8 mouse cellular contexts compared by ENCODE assay signal in the genomic region with DNA sequence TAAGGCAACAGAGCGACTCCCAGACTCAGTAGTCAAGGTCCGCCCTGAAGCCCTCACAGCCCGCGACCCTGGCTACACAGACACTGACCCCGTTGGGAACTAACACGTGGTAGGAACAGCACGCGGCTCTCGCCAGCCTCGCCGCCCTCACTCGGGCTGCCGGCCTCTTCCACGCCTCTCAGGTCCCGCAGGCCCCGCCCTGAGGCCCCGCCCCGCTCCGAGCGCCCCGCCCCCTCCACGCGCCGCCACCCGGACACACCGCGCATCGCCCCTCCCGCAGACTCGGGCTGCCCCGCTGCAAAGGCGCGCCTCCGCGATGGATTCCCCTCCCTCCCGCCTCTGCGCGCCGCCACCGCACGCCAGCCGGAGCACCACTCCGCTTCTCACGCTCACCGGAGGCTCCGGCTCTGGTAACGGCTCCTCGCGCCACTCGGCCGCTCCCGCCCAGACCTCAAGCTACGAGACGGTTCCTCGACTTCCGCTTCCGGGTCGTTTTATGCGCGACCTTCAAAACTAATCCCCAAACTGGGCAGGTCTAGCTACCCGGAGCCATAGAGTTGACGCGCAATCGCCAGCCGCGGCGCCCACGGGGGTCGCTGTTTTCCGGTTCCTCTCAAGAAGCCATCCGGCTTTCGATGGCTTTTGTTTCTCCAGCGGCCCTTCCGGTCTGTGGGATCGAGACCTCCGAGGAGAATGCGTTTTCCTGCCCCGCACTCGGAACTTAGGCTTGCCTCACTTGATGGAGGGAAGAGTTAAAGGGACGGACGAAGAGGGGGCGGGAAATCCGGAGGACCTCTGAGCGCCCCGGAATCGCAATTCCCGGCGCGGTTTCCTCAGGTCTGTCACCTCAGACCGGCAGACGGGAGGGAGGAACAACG. TPM values are rescaled to one million over a fixed set of nuclear protein-coding genes. Genes with fewer than 3 reads are reported as not detected.
DNase-seq lines count a peak whose midpoint lies in the region; ATAC-seq and TF ChIP-seq lines count a peak whose summit lies in the region.

TSS of gene Eif1ad (plus strand) at position 567 of the 878 bp plus-strand sequence.

- peak within 1 kb of the TSS; percentile 96 for H3K27ac ChIP-seq in forebrain, embryonic 16.5 days (ENCODE audit: low read length)
- peak within 1 kb of the TSS; percentile 98 for H3K27ac ChIP-seq in layer of hippocampus, adult 2 months
- H3K27ac ChIP-seq in lung, embryonic 14.5 days (ENCODE audit: low read depth) = peak within 1 kb of the TSS; percentile 93
- peak within 1 kb of the TSS; percentile 89 for H3K27ac ChIP-seq in olfactory bulb, adult 2 months (ENCODE audit: insufficient read depth, low read depth, low read length)
- H3K27ac ChIP-seq in thymus, adult 2 months (ENCODE audit: control insufficient read depth, insufficient read depth, low read length) = peak within 1 kb of the TSS; percentile 60; the same call in 1 of the 2 replicates

- peak within 1 kb of the TSS; percentile 96 for H3K4me2 ChIP-seq in forebrain, embryonic 16.5 days (ENCODE audit: low read length)
- peak within 1 kb of the TSS; percentile 96 for H3K4me2 ChIP-seq in lung, embryonic 14.5 days

- peaks cover 40% of the 10 kb centered on the region for H3K4me1 ChIP-seq in G1E (ENCODE audit: insufficient read depth, low read depth, low read length)
- H3K4me1 ChIP-seq in forebrain, embryonic 16.5 days (replicated peaks; ENCODE audit: control insufficient read depth, insufficient read depth, low read length) = peaks cover 22% of the 10 kb centered on the region
- H3K4me1 ChIP-seq in lung, embryonic 14.5 days (ENCODE audit: insufficient read depth) = peaks cover 11% of the 10 kb centered on the region
- peaks cover 15% of the 10 kb centered on the region for H3K4me1 ChIP-seq in olfactory bulb, adult 2 months (ENCODE audit: control insufficient read depth, insufficient read depth, low read length)
- H3K4me1 ChIP-seq in thymus, adult 2 months (replicated peaks; ENCODE audit: control insufficient read depth, insufficient read depth, low read length) = peaks cover 26% of the 10 kb centered on the region

- H3K9ac ChIP-seq in forebrain, embryonic 16.5 days (replicated peaks; ENCODE audit: low read depth, low read length) = peak within 1 kb of the TSS; percentile 76
- peak within 1 kb of the TSS; percentile 83 for H3K9ac ChIP-seq in lung, embryonic 14.5 days

- H3K36me3 ChIP-seq in G1E (replicated peaks) = peaks cover 71% of the 10 kb centered on the region
- H3K36me3 ChIP-seq in forebrain, embryonic 16.5 days (ENCODE audit: control insufficient read depth, insufficient read depth) = peaks cover 22% of the 10 kb centered on the region
- H3K36me3 ChIP-seq in lung, embryonic 14.5 days (ENCODE audit: insufficient read depth) = peaks cover 52% of the 10 kb centered on the region
- H3K36me3 ChIP-seq in thymus, adult 2 months (ENCODE audit: control insufficient read depth, insufficient read depth, low read length) = peaks cover 24% of the 10 kb centered on the region

- no peaks in the 10 kb centered on the region for H3K9me3 ChIP-seq in G1E (replicated peaks)
- H3K9me3 ChIP-seq in forebrain, embryonic 16.5 days (ENCODE audit: control insufficient read depth, low read length) = no peaks in the 10 kb centered on the region
- no peaks in the 10 kb centered on the region for H3K9me3 ChIP-seq in lung, embryonic 14.5 days (ENCODE audit: low read depth, low read length)

- peak; percentile 88 for DNase-seq in G1E (ENCODE audit: low spot score)
- peak; percentile 91 to 93 for DNase-seq in cerebellum, adult 18-20 months
- DNase-seq in heart, postnatal 36 days = peak; percentile 95 to 99
- peak; percentile 90 to 91 for DNase-seq in layer of hippocampus, adult 2 months (ENCODE audit: low spot score in 2 of 2)
- DNase-seq in lung, embryonic 14.5 days = peak; percentile 99
- DNase-seq in thymus, adult 2 months = peak; percentile 89

- under 1% methylated on average over 86 of the region's 92 CpGs for WGBS in forebrain, embryonic 16.5 days
- WGBS in lung, embryonic 14.5 days = under 1% methylated on average over 82 of the region's 92 CpGs
- under 1% methylated on average over 88 of the region's 92 CpGs for WGBS in olfactory bulb, adult 2 months
- WGBS in thymus, adult 2 months = under 1% methylated on average over 88 of the region's 92 CpGs

- H3K27me3 ChIP-seq in G1E (ENCODE audit: insufficient read depth, low read length) = no peaks in the 10 kb centered on the region
- no peaks in the 10 kb centered on the region for H3K27me3 ChIP-seq in forebrain, embryonic 16.5 days (replicated peaks; ENCODE audit: control insufficient read depth, insufficient read depth, low read length)
- H3K27me3 ChIP-seq in lung, embryonic 14.5 days (ENCODE audit: insufficient read depth, low read length) = no peaks in the 10 kb centered on the region
- no peaks in the 10 kb centered on the region for H3K27me3 ChIP-seq in thymus, adult 2 months (ENCODE audit: control insufficient read depth, insufficient read depth, low read length)

- TF ChIP-seq CTCF in G1E (IDR thresholded peaks at IDR 0.05; ENCODE audit: low read depth, low read length) = no peak
- TF ChIP-seq CTCF in layer of hippocampus, adult 2 months (conservative IDR thresholded peaks at IDR 0.05) = peak; percentile 59
- TF ChIP-seq CTCF in lung, embryonic 14.5 days (IDR thresholded peaks at IDR 0.05; ENCODE audit: low read depth) = peak; percentile 13; the same call in 1 of the 2 replicates
- TF ChIP-seq CTCF in olfactory bulb, adult 2 months (IDR thresholded peaks at IDR 0.05; ENCODE audit: insufficient read depth, low read depth, low read length) = peak; percentile 52; the same call in 1 of the 2 replicates
- peak; percentile 79; the same call in 1 of the 2 replicates for TF ChIP-seq CTCF in thymus, adult 2 months (IDR thresholded peaks at IDR 0.05; ENCODE audit: borderline replicate concordance, control insufficient read depth, extremely low read depth, insufficient read depth, low read length, poor library complexity)

- peak within 1 kb of the TSS; percentile 100 for H3K4me3 ChIP-seq in G1E (ENCODE audit: low read depth, low read length)
- peak within 1 kb of the TSS; percentile 92 for H3K4me3 ChIP-seq in forebrain, embryonic 16.5 days (replicated peaks; ENCODE audit: low read length)
- H3K4me3 ChIP-seq in layer of hippocampus, adult 2 months = peak within 1 kb of the TSS; percentile 88
- H3K4me3 ChIP-seq in lung, embryonic 14.5 days (ENCODE audit: low read depth, low read length) = peak within 1 kb of the TSS; percentile 97
- H3K4me3 ChIP-seq in olfactory bulb, adult 2 months (ENCODE audit: insufficient read depth, low read depth, low read length) = peak within 1 kb of the TSS; percentile 98
- peak within 1 kb of the TSS; percentile 65 for H3K4me3 ChIP-seq in thymus, adult 2 months (ENCODE audit: control insufficient read depth, insufficient read depth, low read length)

- intact Hi-C loops in heart, postnatal 36 days (cut with DNase I) = loop anchor here (1.0 to 5.0 kb wide), 4 partner anchors 22 to 121 kb away; partner anchors contain the start of genes AI837181, Drap1, Mus81 and Sart1

- peak; percentile 75 for ATAC-seq in G1E (ENCODE audit: extremely low read depth, insufficient number of reproducible peaks, low FRiP score, poor library complexity, severe bottlenecking)
- peak; percentile 97 for ATAC-seq in forebrain, embryonic 16.5 days
- ATAC-seq in lung, embryonic 14.5 days (ENCODE audit: insufficient read depth) = peak; percentile 97

- peak; percentile 66 for TF ChIP-seq POLR2A in olfactory bulb, adult 2 months (IDR thresholded peaks at IDR 0.05; ENCODE audit: insufficient read depth, low read depth, low read length)
- TF ChIP-seq POLR2A in thymus, adult 2 months (IDR thresholded peaks at IDR 0.05; ENCODE audit: control insufficient read depth, extremely low read depth, insufficient read depth, low read length, poor library complexity) = peak; percentile 71; the same call in 1 of the 2 replicates

RNA-seq across cellular contexts. Expression of gene Eif1ad, which starts in this region (rescaled TPM):
- total RNA-seq in G1E (2014; fragmentation: Nextera tagmentation) (38.5 and 40.9 TPM in 2 replicates), G1E (2017) (55.0 and 58.4 TPM in 2 replicates)
- 96.0 and 100 TPM in 2 replicates for polyA plus RNA-seq in G1E (2012)
- 43.3 and 49.9 TPM in 2 replicates for polyA plus RNA-seq in forebrain, embryonic 16.5 days (2015; fragmentation: Nextera tagmentation; extraction: Ambion mirVana)
- total RNA-seq in heart, postnatal 36 days (2021) = 10 to 100 TPM; 16.5 to 17.7 TPM
- total RNA-seq in layer of hippocampus, adult 2 months (2021) = 10 to 100 TPM; 21.4 to 22.5 TPM
- 59.1 and 71.1 TPM in 2 replicates for polyA plus RNA-seq in lung, embryonic 14.5 days (2014; fragmentation: Nextera tagmentation; extraction: Ambion mirVana)
- polyA plus RNA-seq in olfactory bulb, adult 2 months (2012; ENCODE audit: insufficient read depth, insufficient read length, low replicate concordance, missing spikeins) = not detected in 2 replicates
- 50.0 and 51.3 TPM in 2 replicates for polyA plus RNA-seq in thymus, adult 2 months (2012; rRNA removed)

Comparison
In these comparisons a context has a peak if more than half of its experiments do, and no peak if none do; other contexts are left out.
1. Peak in every context shown above with its lines: DNase-seq, ATAC-seq, H3K4me3 ChIP-seq and H3K27ac ChIP-seq.